Mouse (Mus musculus): Measurements from ENCODE around the gene Nlrp4e. TPM values are rescaled to one million over a fixed set of nuclear protein-coding genes. Genes with fewer than 3 reads are reported as not detected.
"Not testable (repeated sequence)": the region's sequence is repeated elsewhere in the genome, so short reads cannot be mapped to it uniquely, and the experiment has no call there.

The Nlrp4e gene
- polyA plus RNA-seq (2015; fragmentation: Nextera tagmentation; extraction: Ambion mirVana) = not detected in 2 replicates

GRCm38 (mm10) chr7:23300892-23301291 lies at the start of gene Nlrp4e:
Nlrp4e (plus strand) TSS chr7:23301192.
- not testable (repeated sequence) for H3K27me3 ChIP-seq; H3K4me1 ChIP-seq (replicated peaks); H3K4me3 ChIP-seq (replicated peaks); H3K4me2 ChIP-seq; ATAC-seq (ENCODE audit: low read depth); H3K9ac ChIP-seq; H3K36me3 ChIP-seq; H3K27ac ChIP-seq; DNase-seq; H3K9me3 ChIP-seq (replicated peaks)
- 70% methylated on average over 3 of the region's 3 CpGs for WGBS (ENCODE audit: insufficient replicate concordance)

GRCm38 (mm10) chr7:23251582-23251981 lies 49.4 kb upstream of the Nlrp4e start, which contains the start of gene Vmn1r166:
Vmn1r166 (minus strand) TSS chr7:23251682.
- H3K4me1 ChIP-seq (replicated peaks); DNase-seq; H3K27me3 ChIP-seq; H3K4me3 ChIP-seq (replicated peaks); H3K9ac ChIP-seq; H3K36me3 ChIP-seq; H3K4me2 ChIP-seq; H3K9me3 ChIP-seq (replicated peaks); ATAC-seq (ENCODE audit: low read depth); H3K27ac ChIP-seq: not testable (repeated sequence)
- no CpG with 5 or more reads among the region's 2 CpGs for WGBS (ENCODE audit: insufficient replicate concordance)

GRCm38 (mm10) chr7:23278800-23279199 lies 22.2 kb upstream of the Nlrp4e start, which contains the start of gene Gm6902:
Gm6902 (minus strand) TSS chr7:23278900.
- H3K36me3 ChIP-seq; H3K4me3 ChIP-seq (replicated peaks); ATAC-seq (ENCODE audit: low read depth); DNase-seq; H3K27me3 ChIP-seq; H3K9ac ChIP-seq; H3K4me2 ChIP-seq; H3K27ac ChIP-seq; H3K9me3 ChIP-seq (replicated peaks); H3K4me1 ChIP-seq (replicated peaks): not testable (repeated sequence)
- no CpG with 5 or more reads among the region's 2 CpGs for WGBS (ENCODE audit: insufficient replicate concordance)

GRCm38 (mm10) chr7:23358311-23358710 lies 57.3 kb downstream of the Nlrp4e start:
- DNase-seq; H3K9ac ChIP-seq; H3K36me3 ChIP-seq; H3K27me3 ChIP-seq; H3K4me3 ChIP-seq (replicated peaks); H3K4me2 ChIP-seq; H3K4me1 ChIP-seq (replicated peaks); ATAC-seq (ENCODE audit: low read depth); H3K27ac ChIP-seq: not testable (repeated sequence)
- H3K9me3 ChIP-seq (replicated peaks) = 0 out of 2 replicates have a peak, but pooled peaks cover 10% of the 10 kb centered on the region
- WGBS (ENCODE audit: insufficient replicate concordance) = 77% methylated on average over 13 of the region's 13 CpGs

- no peak for ATAC-seq (ENCODE audit: low read depth)
- Histone ChIP-seq H3K9me3 (replicated peaks) (no peaks in the 10 kb centered on the region; the same call in 1 of the 2 replicates), H3K4me2 (no peak within 1 kb of the TSS), H3K27ac (no peak within 1 kb of the TSS), H3K9ac (no peak within 1 kb of the TSS), H3K4me1 (replicated peaks) (no peaks in the 10 kb centered on the region), H3K4me3 (replicated peaks) (no peak within 1 kb of the TSS), H3K36me3 (no peaks in the 10 kb centered on the region), H3K27me3 (no peaks in the 10 kb centered on the region)
- 57% methylated on average over 10 of the region's 10 CpGs for WGBS (ENCODE audit: insufficient replicate concordance)
- DNase-seq = no peak
These were observed 84.6 kb downstream of the Nlrp4e start, which contains the start of gene Nlrp5 for GRCm38 (mm10) chr7:23385589-23385988. Nlrp5 (plus strand) TSS chr7:23385889.

Small RNA genes within 50 kb of the gene (microRNA-seq; reads per million reads assigned to microRNA genes)
- gene Gm25196 = not detected

Other genes starting within 250 kb of the Nlrp4e start
- not detected in 2 replicates for gene Vmn1r163, start 245.7 kb upstream of the Nlrp4e start, polyA plus RNA-seq (2015; fragmentation: Nextera tagmentation; extraction: Ambion mirVana)
- gene Gm8720, start 233.7 kb upstream of the Nlrp4e start, polyA plus RNA-seq (2015; fragmentation: Nextera tagmentation; extraction: Ambion mirVana) = not detected in 2 replicates
- not detected in 2 replicates for gene Gm10662, start 156.7 kb upstream of the Nlrp4e start, polyA plus RNA-seq (2015; fragmentation: Nextera tagmentation; extraction: Ambion mirVana)
- gene Vmn1r165, start 83.9 kb upstream of the Nlrp4e start, polyA plus RNA-seq (2015; fragmentation: Nextera tagmentation; extraction: Ambion mirVana) = not detected in 2 replicates
- gene Vmn1r166, start 49.5 kb upstream of the Nlrp4e start, polyA plus RNA-seq (2015; fragmentation: Nextera tagmentation; extraction: Ambion mirVana) = not detected in 2 replicates
- gene Gm6902, start 22.3 kb upstream of the Nlrp4e start, polyA plus RNA-seq (2015; fragmentation: Nextera tagmentation; extraction: Ambion mirVana) = not detected in 2 replicates
- not detected in 2 replicates for gene Nlrp5, start 84.7 kb downstream of the Nlrp4e start, polyA plus RNA-seq (2015; fragmentation: Nextera tagmentation; extraction: Ambion mirVana)
- gene Vmn1r167, start 206.0 kb downstream of the Nlrp4e start, polyA plus RNA-seq (2015; fragmentation: Nextera tagmentation; extraction: Ambion mirVana) = not detected in 2 replicates
- gene Vmn1r168, start 238.5 kb downstream of the Nlrp4e start, polyA plus RNA-seq (2015; fragmentation: Nextera tagmentation; extraction: Ambion mirVana) = not detected in 2 replicates

Data from liver, embryonic 13.5 days (tissue).